Mouse (Mus musculus): ENCODE measurements around the gene Bcas1. TPM values are rescaled to one million over a fixed set of nuclear protein-coding genes. Genes with fewer than 3 reads are reported as not detected.

Gene Bcas1
- polyA plus RNA-seq (2017; shearing (Covaris generic)), result 6.6 TPM

DNA sequence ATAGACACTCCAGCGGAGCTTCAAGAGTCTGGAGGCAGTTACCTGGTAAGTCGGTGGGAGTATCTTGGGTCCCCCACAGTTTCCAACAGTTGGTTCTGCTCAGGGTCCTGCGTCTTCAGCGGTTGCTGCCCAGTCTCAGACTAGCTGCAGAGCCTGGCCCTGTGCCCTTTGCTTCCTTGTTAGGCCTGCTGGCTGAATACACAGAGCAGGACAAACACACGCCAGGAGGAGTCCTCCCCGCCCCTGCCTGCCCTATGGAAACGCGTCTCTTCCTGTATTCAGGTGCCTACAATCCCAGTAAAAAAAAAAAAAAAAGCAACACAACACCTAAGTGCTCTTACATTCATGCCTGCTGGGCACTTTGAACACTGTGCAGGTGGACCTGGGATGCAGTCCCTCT is at the start of gene Bcas1:
Gene Bcas1, minus strand, starts transcription at position 142 of the 400 bp plus-strand sequence.

Other genes starting within 250 kb of the Bcas1 start
- 54.6 TPM for gene Pfdn4, start 68.6 kb upstream of the Bcas1 start, polyA plus RNA-seq (2017; shearing (Covaris generic))
- not detected for gene Cyp24a1, start 69.3 kb upstream of the Bcas1 start, polyA plus RNA-seq (2017; shearing (Covaris generic))
- gene 4930470P17Rik, start 174.2 kb upstream of the Bcas1 start, polyA plus RNA-seq (2017; shearing (Covaris generic)), result not detected

All from inflammation-experienced regulatory T-cells, adult 16 weeks (primary cell).